Mouse (Mus musculus): ENCODE measurements at regions not wholly inside any gene's neighbourhood (a gene's known extent, or its start where the extent isn't known, plus 50 kb on each side); places are given as distances from the start of the nearest gene placed in this dataset.
A peak's percentile ranks its signal among the peaks of the same experiment; 100 is the strongest.

GRCm38 (mm10) chr9:41791501-41792172 lies 332.5 kb downstream of the Sorl1 start:
- Histone ChIP-seq H3K4me3 (ENCODE audit: low read length) (no peak overlapping the region), H3K9me3 (ENCODE audit: control insufficient read depth, low read length) (no peaks in the 10 kb centered on the region), H3K27ac (ENCODE audit: low read length) (no peak overlapping the region), H3K36me3 (ENCODE audit: control insufficient read depth, insufficient read depth, low read length) (no peaks in the 10 kb centered on the region), H3K27me3 (ENCODE audit: control insufficient read depth, insufficient read depth, low read depth, low read length) (peaks cover 3% of the 10 kb centered on the region), H3K4me2 (ENCODE audit: low read depth, low read length) (no peak overlapping the region), H3K9ac (ENCODE audit: low read length) (no peak overlapping the region), H3K4me1 (replicated peaks; ENCODE audit: control insufficient read depth, insufficient read depth, low read length) (no peaks in the 10 kb centered on the region)
- ATAC-seq (ENCODE audit: low read depth): no peak
- WGBS: 87% methylated on average over 5 of the region's 5 CpGs

- no peak overlapping the region for H3K9ac ChIP-seq (ENCODE audit: low read length)
- H3K27me3 ChIP-seq (ENCODE audit: control insufficient read depth, insufficient read depth, low read depth, low read length): no peaks in the 10 kb centered on the region
- no peaks in the 10 kb centered on the region for H3K36me3 ChIP-seq (ENCODE audit: control insufficient read depth, insufficient read depth, low read length)
- 0 out of 2 replicates have a peak, but pooled peaks cover under 1% of the 10 kb centered on the region for H3K9me3 ChIP-seq (ENCODE audit: control insufficient read depth, low read length)
- H3K4me2 ChIP-seq (ENCODE audit: low read depth, low read length): no peak overlapping the region
- H3K27ac ChIP-seq (ENCODE audit: low read length): no peak overlapping the region
- H3K4me3 ChIP-seq (ENCODE audit: low read length): no peak overlapping the region
- H3K4me1 ChIP-seq (replicated peaks; ENCODE audit: control insufficient read depth, insufficient read depth, low read length): no peaks in the 10 kb centered on the region
- 19% methylated on average over 3 of the region's 3 CpGs for WGBS
- no peak for ATAC-seq (ENCODE audit: low read depth)
Measured at GRCm38 (mm10) chr9:41785131-41785530, 339.0 kb downstream of the Sorl1 start.

- no peaks in the 10 kb centered on the region for H3K27me3 ChIP-seq (ENCODE audit: control insufficient read depth, insufficient read depth, low read depth, low read length)
- no peak overlapping the region for H3K27ac ChIP-seq (ENCODE audit: low read length)
- H3K4me1 ChIP-seq (replicated peaks; ENCODE audit: control insufficient read depth, insufficient read depth, low read length): no peaks in the 10 kb centered on the region
- no peaks in the 10 kb centered on the region for H3K36me3 ChIP-seq (ENCODE audit: control insufficient read depth, insufficient read depth, low read length)
- no peak overlapping the region for H3K4me3 ChIP-seq (ENCODE audit: low read length)
- ATAC-seq (ENCODE audit: low read depth): no peak
- H3K9me3 ChIP-seq (ENCODE audit: control insufficient read depth, low read length): peaks cover 2% of the 10 kb centered on the region; the same call in 1 of the 2 replicates
- H3K9ac ChIP-seq (ENCODE audit: low read length): no peak overlapping the region
- no peak overlapping the region for H3K4me2 ChIP-seq (ENCODE audit: low read depth, low read length)
- WGBS: 91% methylated on average over 8 of the region's 8 CpGs
Measured at GRCm38 (mm10) chr9:41772281-41772902, 351.7 kb downstream of the Sorl1 start.

GRCm38 (mm10) chr9:41771276-41771675 lies 352.8 kb downstream of the Sorl1 start:
- WGBS: 49% methylated on average over 1 of the region's 1 CpGs
- ATAC-seq (ENCODE audit: low read depth): no peak
- Histone ChIP-seq H3K27ac (ENCODE audit: low read length) (no peak overlapping the region), H3K4me3 (ENCODE audit: low read length) (no peak overlapping the region), H3K27me3 (ENCODE audit: control insufficient read depth, insufficient read depth, low read depth, low read length) (no peaks in the 10 kb centered on the region), H3K36me3 (ENCODE audit: control insufficient read depth, insufficient read depth, low read length) (no peaks in the 10 kb centered on the region), H3K9ac (ENCODE audit: low read length) (no peak overlapping the region), H3K9me3 (ENCODE audit: control insufficient read depth, low read length) (peaks cover 2% of the 10 kb centered on the region; the same call in 1 of the 2 replicates), H3K4me1 (replicated peaks; ENCODE audit: control insufficient read depth, insufficient read depth, low read length) (peaks cover 7% of the 10 kb centered on the region), H3K4me2 (ENCODE audit: low read depth, low read length) (no peak overlapping the region)

- no peaks in the 10 kb centered on the region for H3K27me3 ChIP-seq (ENCODE audit: control insufficient read depth, insufficient read depth, low read depth, low read length)
- WGBS: 95% methylated on average over 3 of the region's 3 CpGs
- H3K36me3 ChIP-seq (ENCODE audit: control insufficient read depth, insufficient read depth, low read length): no peaks in the 10 kb centered on the region
- no peak overlapping the region for H3K4me3 ChIP-seq (ENCODE audit: low read length)
- H3K9me3 ChIP-seq (ENCODE audit: control insufficient read depth, low read length): peaks cover 2% of the 10 kb centered on the region; the same call in 1 of the 2 replicates
- no peak overlapping the region for H3K4me2 ChIP-seq (ENCODE audit: low read depth, low read length)
- no peak overlapping the region for H3K27ac ChIP-seq (ENCODE audit: low read length)
- H3K4me1 ChIP-seq (replicated peaks; ENCODE audit: control insufficient read depth, insufficient read depth, low read length): peaks cover 8% of the 10 kb centered on the region
- H3K9ac ChIP-seq (ENCODE audit: low read length): no peak overlapping the region
- ATAC-seq (ENCODE audit: low read depth): no peak
Measured at GRCm38 (mm10) chr9:41768316-41768715, 355.8 kb downstream of the Sorl1 start.

- ATAC-seq (ENCODE audit: low read depth): peak; percentile 97
- 2% methylated on average over 4 of the region's 4 CpGs for WGBS
- Histone ChIP-seq H3K4me2 (ENCODE audit: low read depth, low read length) (no peak overlapping the region), H3K27me3 (ENCODE audit: control insufficient read depth, insufficient read depth, low read depth, low read length) (no peaks in the 10 kb centered on the region), H3K36me3 (ENCODE audit: control insufficient read depth, insufficient read depth, low read length) (no peaks in the 10 kb centered on the region), H3K27ac (ENCODE audit: low read length) (peak overlapping the region; percentile 48), H3K4me3 (ENCODE audit: low read length) (no peak overlapping the region), H3K9ac (ENCODE audit: low read length) (no peak overlapping the region), H3K9me3 (ENCODE audit: control insufficient read depth, low read length) (peaks cover 2% of the 10 kb centered on the region; the same call in 1 of the 2 replicates), H3K4me1 (replicated peaks; ENCODE audit: control insufficient read depth, insufficient read depth, low read length) (peaks cover 8% of the 10 kb centered on the region)
Measured at GRCm38 (mm10) chr9:41766533-41766920, 357.6 kb downstream of the Sorl1 start.

GRCm38 (mm10) chr9:41765816-41766532 lies 358.1 kb downstream of the Sorl1 start:
- no peak overlapping the region for H3K4me2 ChIP-seq (ENCODE audit: low read depth, low read length)
- H3K27ac ChIP-seq (ENCODE audit: low read length): peak overlapping the region; percentile 48
- peak; percentile 41; the same call in 1 of the 2 replicates for ATAC-seq (ENCODE audit: low read depth)
- 63% methylated on average over 6 of the region's 6 CpGs for WGBS
- no peak overlapping the region for H3K9ac ChIP-seq (ENCODE audit: low read length)
- no peak overlapping the region for H3K4me3 ChIP-seq (ENCODE audit: low read length)
- peaks cover 2% of the 10 kb centered on the region; the same call in 1 of the 2 replicates for H3K9me3 ChIP-seq (ENCODE audit: control insufficient read depth, low read length)
- no peaks in the 10 kb centered on the region for H3K36me3 ChIP-seq (ENCODE audit: control insufficient read depth, insufficient read depth, low read length)
- peaks cover 8% of the 10 kb centered on the region for H3K4me1 ChIP-seq (replicated peaks; ENCODE audit: control insufficient read depth, insufficient read depth, low read length)
- no peaks in the 10 kb centered on the region for H3K27me3 ChIP-seq (ENCODE audit: control insufficient read depth, insufficient read depth, low read depth, low read length)

- no peak for ATAC-seq (ENCODE audit: low read depth)
- 38% methylated on average over 3 of the region's 3 CpGs for WGBS
- H3K4me3 ChIP-seq (ENCODE audit: low read length): no peak overlapping the region
Measured at GRCm38 (mm10) chr9:41761050-41761576, 363.0 kb downstream of the Sorl1 start.

GRCm38 (mm10) chr9:41754434-41755002 lies 369.6 kb downstream of the Sorl1 start:
- Histone ChIP-seq H3K36me3 (ENCODE audit: control insufficient read depth, insufficient read depth, low read length) (no peaks in the 10 kb centered on the region), H3K27ac (ENCODE audit: low read length) (no peak overlapping the region), H3K9ac (ENCODE audit: low read length) (no peak overlapping the region), H3K9me3 (ENCODE audit: control insufficient read depth, low read length) (no peaks in the 10 kb centered on the region), H3K4me1 (replicated peaks; ENCODE audit: control insufficient read depth, insufficient read depth, low read length) (peaks cover 7% of the 10 kb centered on the region; the same call in 1 of the 2 replicates), H3K4me2 (ENCODE audit: low read depth, low read length) (no peak overlapping the region), H3K4me3 (ENCODE audit: low read length) (no peak overlapping the region), H3K27me3 (ENCODE audit: control insufficient read depth, insufficient read depth, low read depth, low read length) (no peaks in the 10 kb centered on the region)
- ATAC-seq (ENCODE audit: low read depth): peak; percentile 78
- WGBS: 58% methylated on average over 6 of the region's 6 CpGs

More at GRCm38 (mm10) chr9:41761050-41761576, 363.0 kb downstream of the Sorl1 start:
- peaks cover under 1% of the 10 kb centered on the region for H3K4me1 ChIP-seq (replicated peaks; ENCODE audit: control insufficient read depth, insufficient read depth, low read length)
- H3K27ac ChIP-seq (ENCODE audit: low read length): no peak overlapping the region
- no peak overlapping the region for H3K9ac ChIP-seq (ENCODE audit: low read length)
- H3K4me2 ChIP-seq (ENCODE audit: low read depth, low read length): no peak overlapping the region
- no peaks in the 10 kb centered on the region for H3K9me3 ChIP-seq (ENCODE audit: control insufficient read depth, low read length)
- H3K27me3 ChIP-seq (ENCODE audit: control insufficient read depth, insufficient read depth, low read depth, low read length): no peaks in the 10 kb centered on the region
- H3K36me3 ChIP-seq (ENCODE audit: control insufficient read depth, insufficient read depth, low read length): no peaks in the 10 kb centered on the region
